Mouse (Mus musculus) liver, embryonic 11.5 days (tissue): Measurements from ENCODE around the gene Tmem201. TPM values are rescaled to one million over a fixed set of nuclear protein-coding genes. Genes with fewer than 3 reads are reported as not detected.

Source experiments
- ATAC-seq: fragments of 200-750 bp; cut with Nextera tagmentation; replicated peaks from 2 replicates; pipeline ENCODE4 v1.8.0; 2017; ENCODE audit warnings: moderate number of reproducible peaks, mild to moderate bottlenecking, moderate TSS enrichment, moderate library complexity; ENCODE audit not compliant: low FRiP score
- DNase-seq: peaks from one replicate; pipeline ENCODE4 v3.0.0-alpha.2; 2017; ENCODE audit warnings: low spot score
- H3K27ac ChIP-seq: fragments of 300-500 bp; sonication (generic); 2 replicates; pipeline ENCODE4 v1.5.1; 2014; ENCODE audit warnings: mild to moderate bottlenecking, low read depth, low read length, control low read depth
- H3K27me3 ChIP-seq: fragments of 300-500 bp; sonication (generic); replicated peaks from 2 replicates; pipeline ENCODE4 v1.6.1; 2014; ENCODE audit warnings: low read length, mixed read lengths; ENCODE audit not compliant: control insufficient read depth, insufficient read depth
- H3K36me3 ChIP-seq: fragments of 300-500 bp; sonication (generic); 2 replicates; pipeline ENCODE4 v1.6.1; 2014; ENCODE audit warnings: mild to moderate bottlenecking, low read length, moderate library complexity, mixed read lengths; ENCODE audit not compliant: control insufficient read depth, insufficient read depth
- H3K4me1 ChIP-seq: fragments of 300-500 bp; sonication (generic); replicated peaks from 2 replicates; pipeline ENCODE4 v1.6.1; 2014; ENCODE audit warnings: low read length, mixed read lengths; ENCODE audit not compliant: control insufficient read depth, insufficient read depth
- H3K4me2 ChIP-seq: fragments of 300-500 bp; sonication (generic); 2 replicates; pipeline ENCODE4 v1.6.1; 2014; ENCODE audit warnings: mild to moderate bottlenecking, control low read depth, moderate library complexity
- H3K4me3 ChIP-seq: fragments of 300-500 bp; sonication (generic); 2 replicates; pipeline ENCODE4 v1.5.1; 2014; ENCODE audit warnings: low read depth, low read length, control low read depth
- H3K9ac ChIP-seq: fragments of 300-500 bp; sonication (generic); 2 replicates; pipeline ENCODE4 v1.6.1; 2014; ENCODE audit warnings: low read depth, low read length, control low read depth
- H3K9me3 ChIP-seq: fragments of 300-500 bp; sonication (generic); 2 replicates; pipeline ENCODE4 v1.6.1; 2016; ENCODE audit warnings: low read length, inconsistent platforms, mixed read lengths; ENCODE audit not compliant: control insufficient read depth
- WGBS: fragments of 180-500 bp; shearing (Covaris S2); extraction: QIAGEN DNeasy Blood & Tissue Kit; methylation state at CpG from one replicate; pipeline ENCODE4 v1.1.7; 2014; 5-methylcytosine and 5-hydroxymethylcytosine counted together
- polyA plus RNA-seq: library from polyadenylated mRNA; unstranded; fragments of >200 nt; fragmentation: Nextera tagmentation; extraction: Ambion mirVana; gene quantifications from 2 replicates; pipeline ENCODE4 v1.2.1, GENCODE M21; 2014

Gene Tmem201
- polyA plus RNA-seq, 1 experiment from 2014 or later = 16.8 TPM

DNA sequence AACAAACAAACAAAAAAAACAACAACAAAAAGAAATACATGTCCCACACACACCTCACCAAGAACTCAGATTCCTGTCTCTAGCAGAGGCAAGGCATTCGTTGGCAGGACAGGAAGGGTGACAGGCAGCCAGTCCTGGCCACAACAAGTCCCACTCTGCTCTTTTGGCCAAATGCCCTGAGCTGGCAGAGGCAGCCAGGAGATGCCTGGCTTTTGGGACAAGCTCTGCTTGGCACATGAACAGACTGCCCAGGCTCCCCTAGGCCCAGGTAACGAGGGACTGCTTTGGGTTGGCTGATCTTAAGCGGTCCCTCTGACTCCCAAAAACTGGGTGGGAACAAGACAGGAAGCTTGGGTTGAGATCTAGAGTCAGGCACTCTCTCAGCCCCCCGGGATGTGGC is 1.3 kb downstream of the Tmem201 start:
- ATAC-seq (no peak), DNase-seq (no peak)
- Histone ChIP-seq H3K9me3 (no peaks in the 10 kb centered on the region), H3K9ac (peak overlapping the region; percentile 85), H3K4me3 (peak overlapping the region; percentile 88), H3K4me2 (peak overlapping the region; percentile 97), H3K27me3 (no peaks in the 10 kb centered on the region), H3K27ac (no peak overlapping the region), H3K36me3 (0 out of 2 replicates have a peak, but pooled peaks cover 3% of the 10 kb centered on the region), H3K4me1 (peaks cover 41% of the 10 kb centered on the region)
- WGBS = 29% methylated on average over 4 of the region's 4 CpGs

DNA sequence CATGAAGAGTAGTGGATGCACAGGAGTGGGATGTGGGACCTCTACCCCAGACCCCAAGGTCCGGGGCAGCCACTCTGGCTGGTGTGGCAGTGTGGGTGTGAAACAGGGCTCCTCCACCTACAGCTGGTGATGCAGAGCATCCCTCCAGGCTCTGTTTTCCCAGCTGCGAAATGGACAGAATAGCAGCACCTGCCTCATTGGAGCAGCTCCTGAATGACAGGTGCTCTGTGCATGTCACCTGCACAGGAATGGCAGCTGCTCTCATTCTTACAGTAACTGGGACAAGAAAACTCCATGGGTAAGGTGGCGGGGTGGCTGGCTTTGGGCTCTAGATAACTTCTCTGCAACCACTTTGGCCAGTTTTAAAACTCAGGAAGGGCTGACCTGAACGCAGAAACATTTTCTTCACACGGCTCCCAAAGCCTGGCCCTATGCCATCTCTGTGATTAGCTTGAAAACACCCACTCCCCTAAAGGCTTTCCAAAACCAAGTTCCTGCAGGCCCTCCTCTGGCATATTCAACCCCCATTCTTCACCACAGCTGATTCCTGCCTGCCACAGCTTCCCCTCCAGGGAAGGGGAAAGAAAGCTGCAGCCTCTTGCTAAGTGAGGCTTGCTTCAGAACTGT is 2.1 kb downstream of the Tmem201 start:
- Histone ChIP-seq H3K9me3 (no peaks in the 10 kb centered on the region), H3K27ac (no peak overlapping the region), H3K27me3 (no peaks in the 10 kb centered on the region), H3K4me1 (peaks cover 41% of the 10 kb centered on the region), H3K9ac (no peak overlapping the region), H3K36me3 (peaks cover 7% of the 10 kb centered on the region), H3K4me2 (peak overlapping the region; percentile 97), H3K4me3 (no peak overlapping the region)
- ATAC-seq = no peak
- DNase-seq = no peak
- 80% methylated on average over 5 of the region's 5 CpGs for WGBS

DNA sequence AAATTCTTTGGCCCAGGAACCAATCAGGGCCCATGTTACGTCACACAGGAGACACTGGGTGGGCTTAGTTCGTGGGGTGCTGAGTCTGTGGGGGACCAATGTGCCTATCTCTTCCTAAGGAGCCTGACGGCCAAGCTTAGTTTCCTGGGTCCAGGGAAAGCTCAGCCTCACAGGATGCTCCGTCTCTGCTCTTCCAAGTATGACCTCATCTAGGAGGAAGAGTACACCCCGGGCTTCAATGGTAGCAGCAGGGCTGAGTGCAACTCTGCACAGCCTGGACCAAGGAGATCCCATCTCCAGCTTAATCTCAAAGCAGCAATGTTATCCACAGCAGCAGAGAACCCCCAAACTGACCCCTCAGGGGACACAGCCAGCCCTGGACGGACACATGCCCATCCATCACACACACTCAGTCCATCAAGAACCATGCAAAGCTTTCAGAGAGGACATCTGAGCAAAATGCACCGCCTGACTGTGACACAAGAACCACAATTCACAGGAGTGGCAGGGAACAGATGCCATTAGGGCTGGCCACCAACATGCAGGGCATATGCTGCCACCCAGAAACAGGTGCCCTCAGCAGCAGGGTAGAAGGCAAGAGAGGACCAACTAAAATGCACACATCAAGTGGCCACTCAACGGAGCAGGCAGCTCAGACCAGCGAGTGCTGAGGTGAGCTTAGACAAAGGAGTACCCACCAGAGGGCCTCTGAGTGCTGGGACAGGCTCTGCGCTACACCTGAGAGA is 2.9 kb downstream of the Tmem201 start:
- Histone ChIP-seq H3K9ac (no peak overlapping the region), H3K9me3 (no peaks in the 10 kb centered on the region), H3K27ac (no peak overlapping the region), H3K4me3 (no peak overlapping the region), H3K4me2 (no peak overlapping the region), H3K27me3 (no peaks in the 10 kb centered on the region), H3K4me1 (peaks cover 41% of the 10 kb centered on the region), H3K36me3 (peaks cover 12% of the 10 kb centered on the region)
- no peak for ATAC-seq
- DNase-seq = no peak
- 81% methylated on average over 10 of the region's 10 CpGs for WGBS

DNA sequence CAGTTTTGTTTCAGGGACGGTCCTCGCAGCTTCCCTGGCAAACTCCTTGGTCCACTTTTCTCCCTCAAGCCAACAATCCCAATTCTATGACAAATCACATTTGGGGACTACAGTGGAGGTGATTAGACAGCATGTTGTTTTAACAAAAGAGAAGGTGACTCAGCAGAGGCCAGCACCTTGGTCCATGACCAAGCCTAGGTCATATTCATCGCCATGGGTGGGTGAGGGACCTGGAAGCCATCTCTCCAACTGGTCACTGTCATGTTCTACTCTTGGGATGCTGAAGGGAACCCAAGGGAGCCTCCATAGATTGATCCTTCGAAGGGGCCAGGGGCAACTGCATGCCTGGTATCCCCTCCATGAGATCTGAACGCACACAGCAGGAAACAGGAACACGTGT is 3.6 kb downstream of the Tmem201 start:
- Histone ChIP-seq H3K4me3 (no peak overlapping the region), H3K4me1 (peaks cover 44% of the 10 kb centered on the region), H3K36me3 (peaks cover 18% of the 10 kb centered on the region), H3K4me2 (no peak overlapping the region), H3K9ac (no peak overlapping the region), H3K9me3 (no peaks in the 10 kb centered on the region), H3K27ac (no peak overlapping the region), H3K27me3 (no peaks in the 10 kb centered on the region)
- 84% methylated on average over 6 of the region's 6 CpGs for WGBS
- DNase-seq = no peak
- ATAC-seq = no peak

DNA sequence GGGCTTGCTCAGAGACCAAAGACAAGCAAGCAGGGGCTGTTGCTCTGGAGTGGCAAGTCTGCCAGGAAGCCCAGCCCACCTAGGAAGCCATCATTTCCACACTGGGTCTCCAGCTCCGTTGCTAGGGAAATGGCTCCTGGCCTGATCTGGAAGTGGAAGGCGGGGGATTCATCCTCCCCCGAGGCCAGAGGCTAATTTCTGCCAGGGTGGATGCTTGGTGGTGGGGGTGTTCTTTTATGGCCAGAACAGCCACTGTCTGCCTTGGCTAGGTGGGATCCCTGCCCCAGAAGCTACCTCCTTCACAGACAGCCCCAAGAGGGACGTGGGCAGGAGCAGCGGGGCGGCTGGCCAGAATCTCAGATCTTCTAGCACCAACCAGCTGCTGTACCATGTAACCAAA is 4.1 kb downstream of the Tmem201 start:
- 67% methylated on average over 6 of the region's 6 CpGs for WGBS
- Histone ChIP-seq H3K4me2 (no peak overlapping the region; the same call in 1 of the 2 replicates), H3K9ac (no peak overlapping the region), H3K36me3 (peaks cover 21% of the 10 kb centered on the region), H3K27me3 (no peaks in the 10 kb centered on the region), H3K4me1 (peaks cover 44% of the 10 kb centered on the region), H3K4me3 (no peak overlapping the region), H3K9me3 (no peaks in the 10 kb centered on the region), H3K27ac (no peak overlapping the region)
- no peak for ATAC-seq
- DNase-seq = no peak

DNA sequence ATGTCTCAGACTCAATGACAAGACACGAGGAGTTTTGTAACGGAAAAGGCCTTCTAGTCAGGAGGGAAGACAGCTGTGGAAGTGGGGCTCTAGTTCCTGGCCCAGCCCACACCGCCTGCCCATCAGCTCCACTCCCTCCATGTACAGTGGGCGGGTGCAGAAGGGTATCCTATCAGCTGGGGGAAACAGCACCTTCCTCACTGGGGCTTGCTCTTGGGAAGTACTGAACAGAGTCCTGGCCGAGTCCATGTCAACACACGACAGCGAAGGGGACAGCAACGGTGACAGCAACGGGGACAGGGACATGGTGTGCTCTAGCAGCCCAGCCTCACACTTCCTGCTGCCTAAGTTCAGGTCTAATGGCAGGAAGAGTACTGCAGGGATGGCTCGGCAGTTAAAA is 5.0 kb downstream of the Tmem201 start:
- Histone ChIP-seq H3K27me3 (no peaks in the 10 kb centered on the region), H3K27ac (no peak overlapping the region), H3K4me2 (no peak overlapping the region), H3K9me3 (no peaks in the 10 kb centered on the region), H3K4me1 (peaks cover 44% of the 10 kb centered on the region), H3K9ac (no peak overlapping the region), H3K36me3 (peaks cover 26% of the 10 kb centered on the region), H3K4me3 (no peak overlapping the region)
- 52% methylated on average over 10 of the region's 10 CpGs for WGBS
- ATAC-seq (no peak), DNase-seq (no peak)

DNA sequence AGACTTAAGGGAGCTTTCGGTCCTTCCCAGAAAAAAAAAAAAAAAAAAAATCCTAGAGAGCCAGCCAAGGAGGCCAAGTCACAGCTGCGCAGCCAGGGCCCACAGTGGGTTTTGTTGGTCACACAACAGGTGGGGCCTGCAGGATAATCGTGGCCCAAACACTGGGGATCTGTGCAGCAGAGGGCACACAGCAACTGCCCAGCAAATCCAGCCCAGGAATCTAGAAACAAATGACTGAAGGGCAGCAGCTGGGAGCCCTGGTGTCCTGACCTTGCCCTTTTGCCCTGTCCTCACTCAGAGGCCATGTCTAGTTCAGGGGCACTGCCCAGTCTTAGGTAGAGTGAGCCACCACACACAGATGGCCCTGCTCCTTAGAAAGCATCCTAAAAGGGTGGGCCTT is 5.5 kb downstream of the Tmem201 start:
- 87% methylated on average over 3 of the region's 3 CpGs for WGBS
- Histone ChIP-seq H3K4me1 (peaks cover 44% of the 10 kb centered on the region), H3K9ac (0 out of 2 replicates have a peak overlapping the region, but pooled peaks have one; percentile 1), H3K4me3 (no peak overlapping the region), H3K27ac (no peak overlapping the region), H3K4me2 (no peak overlapping the region), H3K27me3 (no peaks in the 10 kb centered on the region), H3K9me3 (no peaks in the 10 kb centered on the region), H3K36me3 (peaks cover 30% of the 10 kb centered on the region)
- ATAC-seq = no peak
- no peak for DNase-seq

DNA sequence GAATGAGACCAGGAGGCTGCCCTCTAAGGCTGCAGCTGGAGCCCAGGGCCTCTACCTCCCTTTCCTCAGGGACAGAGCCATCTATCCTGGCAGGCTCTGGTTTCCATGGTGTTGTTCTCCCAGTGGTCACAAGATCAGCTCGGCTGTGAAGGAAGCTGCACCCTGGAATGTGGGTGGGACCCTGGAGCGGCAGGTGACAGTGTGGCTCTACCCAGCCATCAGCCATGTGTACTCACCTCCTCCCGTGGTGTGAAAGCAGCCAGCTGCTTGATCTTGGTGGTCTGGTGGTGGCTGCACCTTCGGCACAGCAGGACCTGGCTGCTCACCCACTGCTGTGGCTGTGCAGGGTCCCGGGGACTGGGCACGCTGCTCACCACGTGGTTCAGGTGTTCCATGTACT is 7.0 kb downstream of the Tmem201 start:
- Histone ChIP-seq H3K27me3 (no peaks in the 10 kb centered on the region), H3K27ac (no peak overlapping the region), H3K36me3 (peaks cover 43% of the 10 kb centered on the region), H3K9ac (no peak overlapping the region), H3K4me2 (no peak overlapping the region), H3K4me3 (no peak overlapping the region), H3K9me3 (no peaks in the 10 kb centered on the region), H3K4me1 (peaks cover 30% of the 10 kb centered on the region)
- DNase-seq = no peak
- no peak for ATAC-seq
- 67% methylated on average over 7 of the region's 7 CpGs for WGBS

DNA sequence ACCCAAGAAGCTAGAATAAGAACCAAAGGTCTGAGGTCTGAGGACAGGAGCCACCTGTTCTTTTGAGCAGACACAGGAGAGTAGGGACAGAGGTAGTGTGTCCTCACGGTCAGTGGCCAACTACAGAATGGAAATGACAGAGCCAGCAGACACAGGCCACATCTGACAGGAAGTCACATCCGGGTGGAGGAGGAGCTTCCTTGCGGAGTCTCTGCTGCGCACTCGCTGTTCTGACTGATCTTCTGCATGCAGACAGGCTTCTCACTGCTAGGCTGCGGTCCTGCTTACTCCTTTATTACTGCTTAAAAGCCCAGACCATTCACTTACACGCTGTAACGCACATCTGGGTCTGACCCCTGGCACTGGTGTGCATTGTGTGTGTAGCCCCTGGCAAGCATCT is 9.0 kb downstream of the Tmem201 start:
- H3K27ac ChIP-seq = no peak overlapping the region
- no peak overlapping the region for H3K4me3 ChIP-seq
- H3K9me3 ChIP-seq = no peaks in the 10 kb centered on the region
- peaks cover 51% of the 10 kb centered on the region for H3K36me3 ChIP-seq
- DNase-seq = no peak
- ATAC-seq = no peak
- 69% methylated on average over 8 of the region's 8 CpGs for WGBS
- H3K9ac ChIP-seq = no peak overlapping the region
- peaks cover 15% of the 10 kb centered on the region for H3K4me1 ChIP-seq
- no peak overlapping the region for H3K4me2 ChIP-seq
- H3K27me3 ChIP-seq = no peaks in the 10 kb centered on the region
